Mouse (Mus musculus) bone marrow, adult 2 months (tissue): ENCODE data around the gene Pdcd5.

Experiments used
- CTCF ChIP-seq: fragments of 200-500 bp; IDR thresholded peaks from 2 replicates; pipeline ENCODE4 v1.5.1; 2011; ENCODE audit warnings: low read length, control low read depth; ENCODE audit not compliant: control insufficient read depth, insufficient read depth
- POLR2A ChIP-seq: fragments of 200-500 bp; IDR thresholded peaks from 2 replicates; pipeline ENCODE4 v1.6.1; 2011; ENCODE audit warnings: low read depth, mild to moderate bottlenecking, control low read depth, low read length, borderline replicate concordance; ENCODE audit not compliant: control insufficient read depth

- TF ChIP-seq CTCF (no peak), POLR2A (no peak)
Observed at GRCm38 (mm10) chr7:35648239-35649069, 1.1 kb upstream of the Pdcd5 start.
